12 mouse cellular contexts compared by ENCODE assay signal in the genomic region with DNA sequence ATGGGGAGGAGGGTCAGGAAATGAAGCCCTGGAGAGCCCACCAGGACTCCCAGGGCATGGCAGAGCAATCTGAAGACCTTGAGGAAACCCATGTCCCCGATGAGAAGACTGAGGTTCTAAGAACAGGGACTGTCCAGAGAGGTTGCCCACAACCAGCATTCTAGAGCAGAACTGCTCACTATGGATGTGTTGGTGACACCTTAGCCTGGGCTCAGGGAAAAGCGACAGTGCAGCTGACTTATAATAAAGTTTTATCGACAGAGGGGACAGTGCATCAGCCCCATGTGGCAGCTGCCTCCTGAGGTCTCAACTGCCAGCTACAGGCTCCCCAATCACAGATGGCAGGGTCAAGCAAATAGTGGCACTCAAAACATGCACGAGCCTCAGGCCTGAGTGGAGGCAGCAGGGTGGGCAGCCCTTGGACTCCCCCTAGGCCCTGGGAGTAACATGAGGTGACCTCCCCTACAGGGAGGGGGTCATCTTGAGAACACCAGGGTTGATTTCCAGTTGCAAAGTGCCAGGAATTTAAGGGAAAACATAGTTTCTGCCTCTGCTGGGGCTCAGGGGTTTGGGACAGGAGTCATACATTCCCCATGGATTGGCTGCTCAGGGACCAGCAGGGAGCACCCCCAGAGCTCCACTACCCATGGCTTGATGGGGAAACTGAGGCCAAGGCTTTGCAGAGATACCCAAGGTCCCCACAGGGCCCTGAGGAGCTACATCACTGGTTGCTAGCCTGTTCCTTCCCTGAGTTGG. TPM values are rescaled to one million over a fixed set of nuclear protein-coding genes. Genes with fewer than 3 reads are reported as not detected.
DNase-seq lines count a peak whose midpoint lies in the region; ATAC-seq and TF ChIP-seq lines count a peak whose summit lies in the region.
"Had no signal": no experiment of that assay in that cellular context is flagged by ENCODE, and none has a peak within 500 bp of the region (broad histone marks: within the 10 kb centered on the region; RNA-seq: fewer than 3 reads in every experiment).

No protein-coding gene starts in this region.

- WGBS in intestine, embryonic 16.5 days, result 75% methylated on average over 4 of the region's 4 CpGs

- no peak for TF ChIP-seq CTCF in left cerebral cortex, adult 2 months (IDR thresholded peaks at IDR 0.05)

- no peak overlapping the region for H3K27ac ChIP-seq in left cerebral cortex, adult 2 months
- no peak overlapping the region for H3K27ac ChIP-seq in intestine, embryonic 16.5 days (ENCODE audit: low read length)
- H3K27ac ChIP-seq: embryonic facial prominence, embryonic 12.5 days; forebrain, embryonic 15.5 days; lung, embryonic 15.5 days had no signal

- intact Hi-C loops in left cerebral cortex, postnatal 4 days (cut with DNase I), result no loop called here
- intact Hi-C loops in left cerebral cortex, adult 2 months (cut with DNase I), result no loop called here

- H3K27me3 ChIP-seq in intestine, embryonic 16.5 days (replicated peaks; ENCODE audit: control insufficient read depth, insufficient read depth, low read length), result 0 out of 2 replicates have a peak, but pooled peaks cover 2% of the 10 kb centered on the region
- H3K27me3 ChIP-seq: forebrain, embryonic 15.5 days; lung, embryonic 15.5 days had no signal

- peaks cover 53% of the 10 kb centered on the region for H3K4me1 ChIP-seq in intestine, embryonic 16.5 days (ENCODE audit: control insufficient read depth, insufficient read depth, low read length)

- H3K4me3 ChIP-seq in left cerebral cortex, adult 2 months, result no peak overlapping the region
- H3K4me3 ChIP-seq in intestine, embryonic 16.5 days (ENCODE audit: low read length), result no peak overlapping the region
- H3K4me3 ChIP-seq: embryonic facial prominence, embryonic 12.5 days; forebrain, embryonic 15.5 days; lung, embryonic 15.5 days had no signal

- H3K4me2 ChIP-seq in intestine, embryonic 16.5 days (ENCODE audit: low read depth, low read length), result no peak overlapping the region
- H3K4me2 ChIP-seq: embryonic facial prominence, embryonic 12.5 days; forebrain, embryonic 15.5 days; lung, embryonic 15.5 days had no signal

- no peaks in the 10 kb centered on the region for H3K36me3 ChIP-seq in intestine, embryonic 16.5 days (ENCODE audit: control insufficient read depth, insufficient read depth, low read length)
- H3K36me3 ChIP-seq: forebrain, embryonic 15.5 days had no signal

- no peaks in the 10 kb centered on the region for H3K9me3 ChIP-seq in intestine, embryonic 16.5 days (ENCODE audit: control insufficient read depth, low read length)
- H3K9me3 ChIP-seq: embryonic facial prominence, embryonic 12.5 days; forebrain, embryonic 15.5 days; lung, embryonic 15.5 days had no signal

- H3K9ac ChIP-seq in intestine, embryonic 16.5 days (ENCODE audit: low read depth, low read length), result no peak overlapping the region
- H3K9ac ChIP-seq: embryonic facial prominence, embryonic 12.5 days; forebrain, embryonic 15.5 days; lung, embryonic 15.5 days had no signal

- DNase-seq in adrenal gland, postnatal 10 days, result peak; percentile 16
- no peak for DNase-seq in adrenal gland, postnatal 14 days
- DNase-seq in left cerebral cortex, postnatal 4 days, result peak; percentile 3
- no peak for DNase-seq in left cerebral cortex, adult 2 months (ENCODE audit: extremely low spot score in 1 of 2, low spot score in 2 of 2)
- peak; percentile 2 for DNase-seq in urinary bladder, postnatal 14 days (ENCODE audit: low spot score)
- DNase-seq in urinary bladder, postnatal 10 days (ENCODE audit: low spot score), result no peak
- no peak for DNase-seq in yolk sac, embryonic 10.5 days (ENCODE audit: low spot score)

- no peak for ATAC-seq in intestine, embryonic 16.5 days
- ATAC-seq: forebrain, embryonic 15.5 days had no signal

RNA-seq across cellular contexts. Expression of gene Smim24, which starts 28.4 kb away (rescaled TPM):
- total RNA-seq in adrenal gland, postnatal 10 days (2021), result 1 to 10 TPM; 1.2 to 1.6 TPM
- total RNA-seq in adrenal gland, postnatal 14 days (2021), result 0.94 and 1.9 TPM in 2 replicates
- 1 to 10 TPM; 1.5 to 2.3 TPM for total RNA-seq in left cerebral cortex, postnatal 4 days (2021)
- total RNA-seq in left cerebral cortex, adult 2 months (2021), result 1 to 10 TPM; 1.3 to 1.4 TPM
- polyA plus RNA-seq in intestine, embryonic 16.5 days (2015; fragmentation: Nextera tagmentation; extraction: Ambion mirVana), result 426 and 504 TPM in 2 replicates

RNA-seq across cellular contexts. Expression of gene Gm48552, which starts 32.4 kb away (rescaled TPM):
- total RNA-seq in adrenal gland, postnatal 10 days (2021), result 1 to 10 TPM in 1 of 2 experiments, under 1 TPM in 1; 0.45 to 1.9 TPM
- 0.64 and 2.1 TPM in 2 replicates for total RNA-seq in adrenal gland, postnatal 14 days (2021)
- total RNA-seq in left cerebral cortex, postnatal 4 days (2021), result 1 to 10 TPM; 2.7 to 5.9 TPM
- 1 to 10 TPM; 5.1 to 7.1 TPM for total RNA-seq in left cerebral cortex, adult 2 months (2021)
- 0.55 and 1.8 TPM in 2 replicates for polyA plus RNA-seq in intestine, embryonic 16.5 days (2015; fragmentation: Nextera tagmentation; extraction: Ambion mirVana)
- total RNA-seq: hematopoietic stem cell, adult 5-6 weeks had no signal

RNA-seq across cellular contexts. Expression of gene Nfic, which starts 34.2 kb away (rescaled TPM):
- 100 to 1,000 TPM in 1 of 2 experiments, 10 to 100 TPM in 1; 99.9 to 129 TPM for total RNA-seq in adrenal gland, postnatal 10 days (2021)
- 90.1 and 104 TPM in 2 replicates for total RNA-seq in adrenal gland, postnatal 14 days (2021)
- total RNA-seq in left cerebral cortex, postnatal 4 days (2021), result 10 to 100 TPM; 29.5 to 31.1 TPM
- total RNA-seq in left cerebral cortex, adult 2 months (2021), result 10 to 100 TPM; 93.4 to 94.9 TPM
- 49.8 and 55.8 TPM in 2 replicates for polyA plus RNA-seq in intestine, embryonic 16.5 days (2015; fragmentation: Nextera tagmentation; extraction: Ambion mirVana)

RNA-seq across cellular contexts. Expression of gene Gm48551, which starts 37.0 kb away (rescaled TPM):
- 1 to 10 TPM; 1.1 to 1.6 TPM for total RNA-seq in adrenal gland, postnatal 10 days (2021)
- total RNA-seq in adrenal gland, postnatal 14 days (2021), result 0.48 and 1.6 TPM in 2 replicates
- 1 to 10 TPM; 3.7 to 4.4 TPM for total RNA-seq in left cerebral cortex, postnatal 4 days (2021)
- total RNA-seq in left cerebral cortex, adult 2 months (2021), result 1 to 10 TPM; 2.0 to 3.4 TPM
- polyA plus RNA-seq in intestine, embryonic 16.5 days (2015; fragmentation: Nextera tagmentation; extraction: Ambion mirVana), result 2.9 and 3.7 TPM in 2 replicates

RNA-seq across cellular contexts. Expression of gene Dohh, which starts 37.0 kb away (rescaled TPM):
- total RNA-seq in adrenal gland, postnatal 10 days (2021), result 10 to 100 TPM; 52.8 to 54.2 TPM
- 52.6 and 55.6 TPM in 2 replicates for total RNA-seq in adrenal gland, postnatal 14 days (2021)
- 10 to 100 TPM; 58.8 to 61.5 TPM for total RNA-seq in left cerebral cortex, postnatal 4 days (2021)
- total RNA-seq in left cerebral cortex, adult 2 months (2021), result 10 to 100 TPM; 87.1 to 95.1 TPM
- 102 and 109 TPM in 2 replicates for polyA plus RNA-seq in intestine, embryonic 16.5 days (2015; fragmentation: Nextera tagmentation; extraction: Ambion mirVana)

Comparison
In these comparisons a context has a peak if more than half of its experiments do, and no peak if none do; other contexts are left out.
1. DNase-seq: peak in adrenal gland, postnatal 10 days (single experiment), left cerebral cortex, postnatal 4 days (single experiment) and urinary bladder, postnatal 14 days (single experiment); none in adrenal gland, postnatal 14 days (single experiment), left cerebral cortex, adult 2 months (0 of 2), urinary bladder, postnatal 10 days (single experiment) and yolk sac, embryonic 10.5 days (single experiment).